Mouse (Mus musculus): ENCODE results near the gene Lin28a.

DNA sequence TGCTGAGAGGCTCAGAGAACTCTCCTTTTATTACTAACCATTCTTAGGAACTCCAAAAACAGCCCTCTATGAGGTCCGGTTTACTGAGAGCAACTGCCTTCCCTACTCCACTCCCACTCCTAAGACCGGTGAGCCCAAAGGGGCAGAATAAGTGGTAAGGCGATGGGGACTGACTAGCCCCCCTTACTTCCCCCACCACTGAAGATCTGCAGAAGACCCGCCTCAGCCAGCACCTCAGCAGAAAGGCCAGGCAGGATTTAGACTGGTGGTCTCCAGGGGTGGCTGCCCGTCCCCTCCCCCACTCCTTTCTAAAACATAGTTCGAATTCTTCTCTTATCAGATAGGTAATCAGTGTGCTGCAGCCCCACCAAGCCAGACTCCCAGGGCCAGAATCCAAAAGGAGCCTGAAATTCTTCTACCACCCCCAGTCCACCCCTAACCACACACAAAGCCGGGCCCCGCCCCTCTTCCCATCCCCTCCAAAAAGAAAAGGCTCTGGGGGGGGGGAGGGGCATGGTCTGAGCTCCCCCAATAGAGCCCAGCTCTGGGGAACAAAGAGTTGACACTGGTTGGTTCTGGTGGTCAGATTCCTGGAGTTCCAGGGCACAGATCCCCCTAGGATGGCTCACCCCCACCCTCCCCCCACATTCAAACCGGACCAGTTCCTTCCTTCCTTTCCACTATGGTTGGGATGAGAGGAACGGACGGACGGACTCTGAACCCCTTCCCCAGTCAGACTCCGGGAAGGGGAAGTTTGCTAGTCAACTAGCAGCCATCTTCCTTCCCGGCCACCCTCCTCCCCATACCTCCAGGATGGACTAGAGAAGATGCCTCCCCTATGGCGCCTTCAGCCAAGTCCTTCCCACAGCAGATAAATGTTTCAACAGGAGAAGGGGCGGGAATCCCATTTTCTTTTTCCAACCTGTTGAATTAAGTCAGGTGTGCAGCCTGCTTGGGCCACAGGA, 6.9 kb downstream of the Lin28a start:
- TF ChIP-seq CTCF (IDR thresholded peaks at IDR 0.05) (no peak), EP300 (IDR thresholded peaks at IDR 0.05; ENCODE audit: insufficient read depth, low read depth, low read length) (no peak)
